Mouse (Mus musculus) adrenal gland, adult (tissue): ENCODE measurements at regions not wholly inside any gene's neighbourhood (a gene's known extent, or its start where the extent isn't known, plus 50 kb on each side); places are given as distances from the start of the nearest gene placed in this dataset.

Experiments
- DNase-seq, 2 experiments: peaks; one replicate each; pipeline ENCODE4 v3.0.0; 2022 to 2023; ENCODE audit warnings: low spot score in 1 of 2; ENCODE audit not compliant: inconsistent age in 2 of 2

- peak in 1 of 2 experiments; percentile 23 for DNase-seq
These were observed 78.3 kb upstream of the A730046J19Rik start for GRCm38 (mm10) chrX:144075241-144075640.

GRCm38 (mm10) chrX:144081146-144081545 is 72.3 kb upstream of the A730046J19Rik start:
- no peak for DNase-seq

- DNase-seq, result no peak
These were observed 55.3 kb upstream of the A730046J19Rik start for GRCm38 (mm10) chrX:144098200-144098599.
